Mouse (Mus musculus): ENCODE measurements around the gene Selenom.

Gene Selenom

GRCm38 (mm10) chr11:3520919-3521318 is 6.4 kb downstream of the Selenom start:
- ChIA-PET POLR2A (interaction anchor here in 2 of 4 experiments (0.7 to 1.6 kb wide), 4 partner anchors 18 to 128 kb away, joined by 3 to 4 read pairs (median 4); partner anchors contain the start of gene Morc2a (in 2 of the 2)), CTCF (no interaction called here)

GRCm38 (mm10) chr11:3521339-3522224 is 7.1 kb downstream of the Selenom start:
- POLR2A ChIA-PET = interaction anchor here in 3 of 4 experiments (0.6 to 1.3 kb wide), 7 partner anchors 14 to 184 kb away, joined by 3 to 4 read pairs (median 3); partner anchors contain the start of gene Morc2a (in 1 of the 3)

GRCm38 (mm10) chr11:3522285-3523000 is 8.0 kb downstream of the Selenom start:
- CTCF ChIA-PET = interaction anchor here in 2 of 4 experiments (0.5 to 1.5 kb wide), 6 partner anchors 8 to 70 kb away, joined by 3 to 5 read pairs (median 4); partner anchors contain the start of gene Selenom (in 2 of the 2)
- POLR2A ChIA-PET = interaction anchor here in 2 of 4 experiments (0.6 to 2.1 kb wide), 9 partner anchors 8 to 178 kb away, joined by 3 to 7 read pairs (median 4); partner anchors contain the start of genes Morc2a (in 1 of the 2) and Selenom (in 1 of the 2)

More at GRCm38 (mm10) chr11:3521339-3522224, 7.1 kb downstream of the Selenom start:
- CTCF ChIA-PET = interaction anchor here (0.6 to 0.9 kb wide), 5 partner anchors 11 to 167 kb away, joined by 3 to 7 read pairs (median 4); no protein-coding TSS in a partner anchor

GRCm38 (mm10) chr11:3523840-3524582 is 9.5 kb downstream of the Selenom start:
- POLR2A ChIA-PET = interaction anchor here in 2 of 4 experiments (0.5 to 2.1 kb wide), 10 partner anchors 10 to 125 kb away, joined by 3 to 7 read pairs (median 4); partner anchors contain the start of genes Morc2a (in 2 of the 2) and Selenom (in 2 of the 2)

GRCm38 (mm10) chr11:3525560-3525959 is 11.1 kb downstream of the Selenom start:
- CTCF ChIA-PET = interaction anchor here in 3 of 4 experiments (1.1 to 2.0 kb wide), 4 partner anchors 10 to 67 kb away, joined by 3 to 6 read pairs (median 5); no protein-coding TSS in a partner anchor
- POLR2A ChIA-PET = interaction anchor here in 3 of 4 experiments (0.8 to 3.4 kb wide), 9 partner anchors 8 to 123 kb away, joined by 3 to 27 read pairs (median 5); partner anchors contain the start of genes Selenom (in 2 of the 3) and Morc2a (in 1 of the 3)

More at GRCm38 (mm10) chr11:3523840-3524582, 9.5 kb downstream of the Selenom start:
- CTCF ChIA-PET = interaction anchor here in 3 of 4 experiments (0.6 to 1.6 kb wide), 7 partner anchors 8 to 49 kb away, joined by 3 to 4 read pairs (median 3); partner anchors contain the start of gene Selenom (in 2 of the 3)

- POLR2A ChIA-PET = interaction anchor here in 3 of 4 experiments (0.5 to 3.6 kb wide), 14 partner anchors 9 to 342 kb away, joined by 3 to 27 read pairs (median 4); partner anchors contain the start of genes Morc2a (in 2 of the 3) and Selenom (in 1 of the 3)
- CTCF ChIA-PET = interaction anchor here in 3 of 4 experiments (1.1 to 2.0 kb wide), 5 partner anchors 9 to 66 kb away, joined by 3 to 6 read pairs (median 5); no protein-coding TSS in a partner anchor
These were observed 11.7 kb downstream of the Selenom start for GRCm38 (mm10) chr11:3526207-3526606.

GRCm38 (mm10) chr11:3526979-3527738 is 12.7 kb downstream of the Selenom start:
- ChIA-PET POLR2A (interaction anchor here in 3 of 4 experiments (0.6 to 3.6 kb wide), 16 partner anchors 8 to 341 kb away, joined by 3 to 27 read pairs (median 6); partner anchors contain the start of genes Morc2a (in 2 of the 3), Selenom (in 2 of the 3), Drg1 (in 1 of the 3) and Smtn (in 1 of the 3)), CTCF (interaction anchor here (0.5 to 2.0 kb wide), 9 partner anchors 8 to 395 kb away, joined by 3 to 6 read pairs (median 4); partner anchors contain the start of gene Selenom (in 1 of the 4))

- POLR2A ChIA-PET = interaction anchor here in 3 of 4 experiments (0.9 to 3.6 kb wide), 12 partner anchors 8 to 211 kb away, joined by 3 to 27 read pairs (median 6); partner anchors contain the start of genes Morc2a (in 2 of the 3), Selenom (in 2 of the 3) and Smtn (in 1 of the 3)
- CTCF ChIA-PET = interaction anchor here in 3 of 4 experiments (0.8 to 2.0 kb wide), 5 partner anchors 7 to 394 kb away, joined by 3 to 6 read pairs (median 3); partner anchors contain the start of gene Selenom (in 1 of the 3)
These were observed 13.3 kb downstream of the Selenom start for GRCm38 (mm10) chr11:3527766-3528165.

GRCm38 (mm10) chr11:3528208-3528607 is 13.7 kb downstream of the Selenom start:
- CTCF ChIA-PET = interaction anchor here in 2 of 4 experiments (0.6 to 1.3 kb wide), 3 partner anchors 11 to 14 kb away, joined by 3 to 4 read pairs (median 3); partner anchors contain the start of gene Selenom (in 2 of the 2)
- POLR2A ChIA-PET = interaction anchor here in 3 of 4 experiments (1.2 to 3.6 kb wide), 8 partner anchors 9 to 121 kb away, joined by 3 to 27 read pairs (median 8); partner anchors contain the start of genes Morc2a (in 1 of the 3), Selenom (in 1 of the 3) and Smtn (in 1 of the 3)

- ChIA-PET CTCF (interaction anchor here in 1 of 4 experiments (0.5 kb wide), 1 partner anchor 74 kb away, joined by 4 read pairs; no protein-coding TSS in a partner anchor), POLR2A (interaction anchor here in 1 of 4 experiments (1.5 to 3.6 kb wide), 2 partner anchors 13 to 119 kb away, joined by 4 to 14 read pairs; partner anchors contain the start of gene Morc2a)
These were observed 15.2 kb downstream of the Selenom start for GRCm38 (mm10) chr11:3529476-3530252.

GRCm38 (mm10) chr11:3530731-3531130 is 16.2 kb downstream of the Selenom start:
- CTCF ChIA-PET = interaction anchor here in 3 of 4 experiments (0.6 to 1.5 kb wide), 8 partner anchors 16 to 549 kb away, joined by 3 to 10 read pairs (median 4); partner anchors contain the start of gene Selenom (in 2 of the 3)
- POLR2A ChIA-PET = interaction anchor here in 2 of 4 experiments (1.1 to 1.2 kb wide), 3 partner anchors 38 to 193 kb away, joined by 3 to 4 read pairs (median 3); no protein-coding TSS in a partner anchor

- CTCF ChIA-PET = interaction anchor here in 3 of 4 experiments (0.6 to 1.5 kb wide), 13 partner anchors 8 to 548 kb away, joined by 3 to 10 read pairs (median 4); partner anchors contain the start of gene Selenom (in 3 of the 3)
These were observed 17.1 kb downstream of the Selenom start for GRCm38 (mm10) chr11:3531634-3532033.

GRCm38 (mm10) chr11:3532101-3532931 is 17.8 kb downstream of the Selenom start:
- ChIA-PET CTCF (interaction anchor here in 3 of 4 experiments (0.6 to 1.6 kb wide), 11 partner anchors 8 to 254 kb away, joined by 3 to 10 read pairs (median 3); partner anchors contain the start of gene Selenom (in 2 of the 3)), POLR2A (interaction anchor here in 3 of 4 experiments (0.6 to 1.7 kb wide), 15 partner anchors 9 to 220 kb away, joined by 3 to 5 read pairs (median 3); partner anchors contain the start of gene Rnf185 (in 2 of the 3))

More at GRCm38 (mm10) chr11:3531634-3532033, 17.1 kb downstream of the Selenom start:
- POLR2A ChIA-PET = interaction anchor here in 3 of 4 experiments (0.6 to 1.7 kb wide), 12 partner anchors 10 to 220 kb away, joined by 3 to 4 read pairs (median 3); partner anchors contain the start of gene Rnf185 (in 1 of the 3)
